In the genomic region with DNA sequence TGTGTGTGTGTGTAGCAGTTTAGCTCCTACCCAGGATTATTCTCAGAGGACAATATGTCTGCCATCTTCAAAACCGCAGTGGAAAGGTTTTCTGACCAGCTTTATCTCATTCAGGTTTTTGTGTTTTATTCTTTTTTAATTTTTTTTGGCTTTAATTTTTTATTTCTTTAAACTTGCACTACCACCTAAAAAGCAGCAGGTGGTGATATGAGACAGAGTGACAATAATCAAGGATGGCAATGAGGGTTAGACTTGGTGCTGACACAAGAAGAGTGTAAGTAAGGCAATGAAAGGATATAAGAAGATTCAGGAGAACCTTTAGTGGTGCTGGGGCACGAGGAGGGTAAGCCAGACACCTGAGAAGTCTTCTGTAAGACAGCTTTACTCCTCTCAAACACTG, we compare ENCODE assay signal across 18 mouse cellular contexts.
DNase-seq lines count a peak whose midpoint lies in the region; ATAC-seq and TF ChIP-seq lines count a peak whose summit lies in the region.
"Had no signal": no experiment of that assay in that cellular context is flagged by ENCODE, and none has a peak within 500 bp of the region (broad histone marks: within the 10 kb centered on the region; RNA-seq: fewer than 3 reads in every experiment).

No protein-coding gene starts in this region.

- no peak overlapping the region for H3K4me2 ChIP-seq in forebrain, postnatal 0 days (ENCODE audit: low read depth)
- H3K4me2 ChIP-seq: embryonic facial prominence, embryonic 12.5 days; hindbrain, embryonic 14.5 days; liver, embryonic 13.5 days had no signal

- DNase-seq in forebrain, postnatal 0 days: no peak
- DNase-seq in forebrain, embryonic 10.5 days (ENCODE audit: extremely low spot score, low spot score): no peak
- DNase-seq in layer of hippocampus, adult 2 months (ENCODE audit: low spot score in 2 of 2): no peak
- no peak for DNase-seq in layer of hippocampus, adult 9-11 months
- peak; percentile 30 for DNase-seq in A20 (ENCODE audit: low read depth, low spot score)
- DNase-seq in ZHBTc4 (ENCODE audit: low read depth, low spot score): peak; percentile 12
- no peak for DNase-seq in spleen, adult 12 weeks (ENCODE audit: low spot score)
- no peak for DNase-seq in cerebellum, adult 9-11 months
- DNase-seq: adrenal gland, postnatal 14 days; cerebellum, adult 8-10 months; heart, postnatal 10 days; kidney, adult 11 months; kidney, postnatal 36 days; liver, embryonic 13.5 days; thymus, postnatal 36 days had no signal

- ATAC-seq in forebrain, postnatal 0 days: no peak
- ATAC-seq: forebrain, embryonic 16.5 days had no signal

- H3K4me1 ChIP-seq in forebrain, postnatal 0 days (ENCODE audit: insufficient read depth): no peaks in the 10 kb centered on the region
- H3K4me1 ChIP-seq in forebrain, embryonic 10.5 days: no peaks in the 10 kb centered on the region
- H3K4me1 ChIP-seq: embryonic facial prominence, embryonic 12.5 days; liver, embryonic 13.5 days had no signal

- TF ChIP-seq CTCF in forebrain, postnatal 0 days (IDR thresholded peaks at IDR 0.05; ENCODE audit: low read depth): peak; percentile 35
- peak; percentile 64 for TF ChIP-seq CTCF in layer of hippocampus, adult 2 months (conservative IDR thresholded peaks at IDR 0.05)

- no peaks in the 10 kb centered on the region for H3K36me3 ChIP-seq in forebrain, postnatal 0 days (ENCODE audit: insufficient read depth)
- no peaks in the 10 kb centered on the region for H3K36me3 ChIP-seq in forebrain, embryonic 10.5 days (replicated peaks)
- H3K36me3 ChIP-seq: embryonic facial prominence, embryonic 12.5 days; liver, embryonic 13.5 days had no signal

- no peaks in the 10 kb centered on the region for H3K9me3 ChIP-seq in forebrain, postnatal 0 days (ENCODE audit: low read length)
- H3K9me3 ChIP-seq in forebrain, embryonic 10.5 days: no peaks in the 10 kb centered on the region
- H3K9me3 ChIP-seq: embryonic facial prominence, embryonic 12.5 days; liver, embryonic 13.5 days had no signal

- no peak overlapping the region for H3K4me3 ChIP-seq in forebrain, postnatal 0 days (ENCODE audit: low read depth, low read length)
- no peak overlapping the region for H3K4me3 ChIP-seq in forebrain, embryonic 10.5 days
- H3K4me3 ChIP-seq in layer of hippocampus, adult 2 months: no peak overlapping the region
- H3K4me3 ChIP-seq: embryonic facial prominence, embryonic 12.5 days; liver, embryonic 13.5 days had no signal

- H3K9ac ChIP-seq in forebrain, postnatal 0 days: no peak overlapping the region
- H3K9ac ChIP-seq: embryonic facial prominence, embryonic 12.5 days; hindbrain, embryonic 14.5 days; liver, embryonic 13.5 days had no signal

- 84% methylated on average over 2 of the region's 2 CpGs for WGBS in forebrain, postnatal 0 days
- WGBS in forebrain, embryonic 10.5 days: 81% methylated on average over 2 of the region's 2 CpGs

- H3K27ac ChIP-seq in forebrain, postnatal 0 days (ENCODE audit: low read depth, low read length): no peak overlapping the region
- H3K27ac ChIP-seq in forebrain, embryonic 10.5 days: no peak overlapping the region
- no peak overlapping the region for H3K27ac ChIP-seq in layer of hippocampus, adult 2 months
- H3K27ac ChIP-seq: embryonic facial prominence, embryonic 12.5 days; hindbrain, embryonic 14.5 days; liver, embryonic 13.5 days had no signal

- no peaks in the 10 kb centered on the region for H3K27me3 ChIP-seq in forebrain, postnatal 0 days (ENCODE audit: insufficient read depth, low read length)
- no peaks in the 10 kb centered on the region for H3K27me3 ChIP-seq in forebrain, embryonic 10.5 days (ENCODE audit: poor library complexity, severe bottlenecking)
- H3K27me3 ChIP-seq: embryonic facial prominence, embryonic 12.5 days; liver, embryonic 13.5 days had no signal

Comparison
In these comparisons a context has a peak if more than half of its experiments do, and no peak if none do; other contexts are left out.
1. DNase-seq: peak in A20 (single experiment) and ZHBTc4 (single experiment); none in forebrain, postnatal 0 days (single experiment), forebrain, embryonic 10.5 days (single experiment), layer of hippocampus, adult 2 months (0 of 2), layer of hippocampus, adult 9-11 months (single experiment), spleen, adult 12 weeks (single experiment) and cerebellum, adult 9-11 months (single experiment).